Mouse (Mus musculus) hindbrain, embryonic 11.5 days (tissue): ENCODE measurements around the gene Kirrel2. TPM values are rescaled to one million over a fixed set of nuclear protein-coding genes. Genes with fewer than 3 reads are reported as not detected.

Experiments
- ATAC-seq: fragments of 200-750 bp; cut with Nextera tagmentation; 2 replicates; pipeline ENCODE4 v1.8.0; 2017; ENCODE audit warnings: mild to moderate bottlenecking, moderate TSS enrichment, moderate library complexity; ENCODE audit not compliant: low FRiP score
- DNase-seq: peaks from one replicate; pipeline ENCODE4 v3.0.0-alpha.2; 2015; ENCODE audit warnings: low spot score
- H3K27ac ChIP-seq: fragments of 300-500 bp; sonication (generic); 2 replicates; pipeline ENCODE4 v1.5.1; 2014; ENCODE audit warnings: mild to moderate bottlenecking, low read depth, low read length
- H3K27me3 ChIP-seq: fragments of 300-500 bp; sonication (generic); 2 replicates; pipeline ENCODE4 v1.6.1; 2014; ENCODE audit warnings: mild to moderate bottlenecking, low read length, moderate library complexity, mixed read lengths; ENCODE audit not compliant: control insufficient read depth, insufficient read depth
- H3K36me3 ChIP-seq: fragments of 300-500 bp; sonication (generic); 2 replicates; pipeline ENCODE4 v1.6.1; 2014; ENCODE audit warnings: mild to moderate bottlenecking, low read length, moderate library complexity, mixed read lengths; ENCODE audit not compliant: control insufficient read depth, insufficient read depth
- H3K4me1 ChIP-seq: fragments of 300-500 bp; sonication (generic); replicated peaks from 2 replicates; pipeline ENCODE4 v1.6.1; 2014; ENCODE audit warnings: low read length, mixed read lengths; ENCODE audit not compliant: control insufficient read depth, insufficient read depth
- H3K4me2 ChIP-seq: fragments of 300-500 bp; sonication (generic); replicated peaks from 2 replicates; pipeline ENCODE4 v1.6.1; 2014; ENCODE audit warnings: mild to moderate bottlenecking, low read depth, low read length
- H3K4me3 ChIP-seq: fragments of 300-500 bp; sonication (generic); 2 replicates; pipeline ENCODE4 v1.5.1; 2014; ENCODE audit warnings: low read depth, low read length
- H3K9ac ChIP-seq: fragments of 300-500 bp; sonication (generic); 2 replicates; pipeline ENCODE4 v1.6.1; 2014; ENCODE audit warnings: low read depth, low read length
- H3K9me3 ChIP-seq: fragments of 300-500 bp; sonication (generic); 2 replicates; pipeline ENCODE4 v1.6.1; 2016; ENCODE audit warnings: low read length; ENCODE audit not compliant: control insufficient read depth
- WGBS: fragments of 180-500 bp; shearing (Covaris S2); extraction: QIAGEN DNeasy Blood & Tissue Kit; methylation state at CpG from one replicate; pipeline ENCODE4 v1.1.7; 2014; 5-methylcytosine and 5-hydroxymethylcytosine counted together
- polyA plus RNA-seq: library from polyadenylated mRNA; unstranded; fragments of >200 nt; fragmentation: Nextera tagmentation; extraction: Ambion mirVana; gene quantifications from 2 replicates; pipeline ENCODE4 v1.2.1, GENCODE M21; 2014

Gene Kirrel2
- polyA plus RNA-seq, 1 experiment from 2014 or later = 18.6 TPM

DNA sequence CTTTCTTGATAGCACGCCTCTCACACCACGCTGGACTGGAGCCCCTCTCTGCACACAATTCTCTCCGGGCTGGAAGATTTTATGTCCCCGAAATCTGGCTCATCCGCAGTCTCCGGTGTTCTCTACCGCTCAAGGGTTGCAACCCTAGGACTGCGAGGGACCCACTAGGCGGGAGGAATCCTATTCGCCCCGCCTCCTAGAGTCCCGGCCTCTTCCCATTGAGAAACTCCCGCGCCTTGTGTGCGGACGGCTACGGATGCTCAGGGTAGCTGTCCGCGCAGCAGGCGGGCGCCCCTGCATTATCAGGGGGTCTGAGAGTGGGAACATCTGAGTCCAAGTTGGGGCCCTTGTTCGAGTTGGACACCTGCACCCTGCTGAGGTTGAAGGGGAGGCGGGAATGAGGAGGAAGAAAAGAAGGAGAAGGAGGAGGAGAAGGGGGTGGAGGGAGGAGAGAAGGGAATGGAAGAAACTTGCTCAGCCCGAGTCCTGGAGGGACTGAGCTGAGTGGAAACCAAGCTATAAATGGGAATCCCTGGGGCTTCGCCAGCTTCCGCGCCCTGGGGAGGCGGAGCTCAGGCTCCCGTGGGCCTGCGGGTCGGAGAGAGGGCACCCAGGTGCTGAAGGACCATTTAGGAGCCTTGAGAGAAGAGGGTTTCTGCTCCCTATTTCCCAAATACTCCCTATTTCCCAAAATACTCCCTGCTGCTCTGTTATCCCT lies 420 bp downstream of the Kirrel2 start:
- Histone ChIP-seq H3K9me3 (no peaks in the 10 kb centered on the region), H3K4me3 (peak overlapping the region; percentile 35), H3K27me3 (peaks cover 79% of the 10 kb centered on the region), H3K4me1 (peaks cover 12% of the 10 kb centered on the region), H3K36me3 (no peaks in the 10 kb centered on the region), H3K27ac (peak overlapping the region; percentile 58), H3K9ac (peak overlapping the region; percentile 48), H3K4me2 (peak overlapping the region; percentile 50)
- peak; percentile 58 for DNase-seq
- WGBS = under 1% methylated on average over 31 of the region's 31 CpGs
- ATAC-seq = peak; percentile 46

DNA sequence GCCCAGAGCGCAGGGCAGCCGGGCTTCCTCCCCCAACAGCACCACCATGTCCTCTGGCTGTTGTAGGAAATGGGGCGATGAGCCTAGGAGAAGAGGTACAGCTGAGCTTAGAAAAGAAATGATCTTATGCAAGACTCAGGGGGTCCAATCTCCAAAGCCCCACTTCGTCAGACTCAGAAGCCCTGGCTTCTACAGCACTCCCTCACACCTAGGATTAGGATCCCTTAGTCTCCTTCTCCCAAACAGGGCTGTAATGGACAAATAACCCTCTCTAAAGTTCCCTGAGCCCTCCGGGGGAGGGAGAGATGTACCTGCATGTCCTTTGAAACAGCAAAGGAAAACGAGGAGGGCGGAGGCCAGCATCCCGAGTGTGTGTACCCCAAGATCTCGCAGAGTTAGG lies 1.0 kb downstream of the Kirrel2 start:
- peaks cover 12% of the 10 kb centered on the region for H3K4me1 ChIP-seq
- DNase-seq (no peak), ATAC-seq (no peak)
- H3K9me3 ChIP-seq = no peaks in the 10 kb centered on the region
- H3K27ac ChIP-seq = peak overlapping the region; percentile 58
- H3K4me3 ChIP-seq = peak overlapping the region; percentile 35
- H3K9ac ChIP-seq = peak overlapping the region; percentile 48
- peak overlapping the region; percentile 50 for H3K4me2 ChIP-seq
- H3K36me3 ChIP-seq = no peaks in the 10 kb centered on the region
- 3% methylated on average over 9 of the region's 9 CpGs for WGBS
- peaks cover 79% of the 10 kb centered on the region for H3K27me3 ChIP-seq

DNA sequence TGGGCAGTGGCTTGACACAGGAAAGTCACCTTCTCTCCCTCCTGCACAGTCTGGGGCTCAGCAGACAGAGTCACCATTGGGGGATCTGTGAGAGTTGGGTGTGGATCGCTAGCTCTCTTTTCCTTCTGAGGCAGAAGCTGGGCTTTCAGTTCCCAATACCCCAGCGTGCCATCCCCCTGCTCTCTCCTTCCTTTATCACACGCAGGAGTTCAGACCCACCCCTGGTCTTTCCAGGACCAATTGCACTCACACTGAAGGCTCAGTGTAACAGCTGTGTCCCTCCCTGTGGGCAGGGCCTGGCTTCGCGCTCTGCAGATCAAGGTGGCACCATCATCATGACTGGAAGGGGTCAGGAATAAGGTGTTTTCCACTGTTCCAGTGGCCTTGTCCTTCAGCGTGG lies 3.2 kb downstream of the Kirrel2 start:
- Histone ChIP-seq H3K4me2 (peak overlapping the region; percentile 35), H3K9me3 (no peaks in the 10 kb centered on the region), H3K9ac (no peak overlapping the region), H3K27me3 (peaks cover 69% of the 10 kb centered on the region), H3K36me3 (no peaks in the 10 kb centered on the region), H3K4me1 (peaks cover 12% of the 10 kb centered on the region), H3K4me3 (peak overlapping the region; percentile 35), H3K27ac (no peak overlapping the region)
- DNase-seq (no peak), ATAC-seq (no peak)
- WGBS = 9% methylated on average over 6 of the region's 6 CpGs

GRCm38 (mm10) chr7:30453766-30454165 lies 3.7 kb downstream of the Kirrel2 start:
- H3K4me3 ChIP-seq = peak overlapping the region; percentile 35
- H3K36me3 ChIP-seq = no peaks in the 10 kb centered on the region
- H3K4me1 ChIP-seq = peaks cover 12% of the 10 kb centered on the region
- no peak overlapping the region for H3K27ac ChIP-seq
- DNase-seq = no peak
- ATAC-seq = no peak
- H3K27me3 ChIP-seq = peaks cover 65% of the 10 kb centered on the region
- 0 out of 2 replicates have a peak overlapping the region, but pooled peaks have one; percentile 19 for H3K9ac ChIP-seq
- H3K9me3 ChIP-seq = no peaks in the 10 kb centered on the region
- H3K4me2 ChIP-seq = peak overlapping the region; percentile 35
- WGBS = 2% methylated on average over 24 of the region's 25 CpGs

DNA sequence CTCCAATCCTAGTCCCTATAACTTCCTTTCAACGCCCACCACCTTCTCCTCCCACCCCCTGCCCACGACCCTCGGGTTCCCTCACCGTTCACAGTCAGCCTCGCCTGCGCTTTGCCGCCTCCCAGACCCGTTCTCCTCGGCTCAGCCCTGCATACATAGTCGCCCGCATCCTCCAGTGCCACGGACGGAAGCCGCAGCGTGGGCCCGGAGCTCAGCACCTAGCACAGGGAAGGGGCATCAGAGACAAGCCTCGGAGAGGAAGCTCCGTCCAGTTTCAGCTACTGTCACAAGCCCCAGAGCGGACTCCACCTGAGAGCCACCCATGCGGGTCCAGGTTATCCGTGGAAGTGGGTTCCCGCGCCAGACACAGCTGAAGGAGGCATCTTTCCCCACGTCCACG lies 4.2 kb downstream of the Kirrel2 start:
- Histone ChIP-seq H3K4me2 (peak overlapping the region; percentile 35), H3K9me3 (no peaks in the 10 kb centered on the region), H3K4me3 (peak overlapping the region; percentile 35; the same call in 1 of the 2 replicates), H3K27ac (no peak overlapping the region), H3K27me3 (peaks cover 63% of the 10 kb centered on the region), H3K4me1 (peaks cover 12% of the 10 kb centered on the region), H3K36me3 (no peaks in the 10 kb centered on the region), H3K9ac (0 out of 2 replicates have a peak overlapping the region, but pooled peaks have one; percentile 19)
- DNase-seq (no peak), ATAC-seq (no peak)
- WGBS = 18% methylated on average over 25 of the region's 25 CpGs

- Histone ChIP-seq H3K27me3 (peaks cover 33% of the 10 kb centered on the region), H3K4me2 (no peak overlapping the region), H3K36me3 (no peaks in the 10 kb centered on the region), H3K9ac (no peak overlapping the region), H3K4me3 (no peak overlapping the region), H3K4me1 (no peaks in the 10 kb centered on the region; the same call in 1 of the 2 replicates), H3K9me3 (no peaks in the 10 kb centered on the region), H3K27ac (no peak overlapping the region)
- DNase-seq (no peak), ATAC-seq (no peak)
- WGBS = 73% methylated on average over 7 of the region's 7 CpGs
Observed at GRCm38 (mm10) chr7:30450241-30450640, 7.2 kb downstream of the Kirrel2 start.

DNA sequence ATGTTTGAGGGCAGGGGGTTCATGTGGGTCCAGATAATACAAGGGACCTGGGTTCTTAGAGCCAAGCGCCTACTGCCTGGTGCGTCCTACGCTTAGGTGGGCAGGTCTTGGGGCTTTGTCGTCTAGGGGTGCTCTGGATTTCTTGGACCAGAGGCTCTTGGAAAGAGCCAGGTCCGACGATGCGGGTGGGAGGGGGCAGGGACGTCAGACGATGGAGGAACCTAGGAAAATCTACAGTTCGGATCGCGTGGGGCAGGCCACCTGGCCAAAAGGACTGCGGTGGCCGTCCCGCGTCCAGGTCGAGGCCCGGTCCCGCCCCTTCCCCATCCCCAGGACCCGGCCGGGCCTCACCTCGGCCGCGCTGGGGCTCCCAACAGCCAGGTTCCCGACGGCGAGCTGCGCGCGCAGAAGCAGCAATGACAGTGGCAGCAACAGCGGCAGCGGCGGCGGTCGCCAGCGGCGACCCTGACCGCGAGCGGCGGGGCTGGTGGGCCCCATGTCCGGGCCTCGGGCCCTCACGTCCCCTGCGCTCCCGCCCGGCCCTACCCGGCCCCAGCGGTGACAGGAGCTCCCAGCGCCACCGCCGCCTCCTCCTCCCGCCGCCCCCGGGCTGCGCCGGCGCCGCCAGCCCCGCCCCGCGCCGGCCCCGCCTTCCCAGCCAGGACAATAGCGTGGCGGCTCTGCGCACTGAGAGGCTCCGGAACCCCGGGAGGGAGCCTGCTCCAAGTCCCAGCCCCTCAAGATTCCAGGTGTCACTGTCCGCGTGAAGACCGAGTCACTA lies 12.3 kb downstream of the Kirrel2 start, which contains the start of gene Aplp1:
TSS of gene Aplp1 (minus strand) at position 565 of the 781 bp plus-strand sequence.
- Histone ChIP-seq H3K27ac (peak within 1 kb of the TSS; percentile 96), H3K4me2 (peak within 1 kb of the TSS; percentile 80), H3K4me1 (peaks cover 3% of the 10 kb centered on the region), H3K27me3 (no peaks in the 10 kb centered on the region; the same call in 1 of the 2 replicates), H3K4me3 (peak within 1 kb of the TSS; percentile 66), H3K36me3 (no peaks in the 10 kb centered on the region), H3K9ac (peak within 1 kb of the TSS; percentile 89), H3K9me3 (no peaks in the 10 kb centered on the region)
- DNase-seq (peak; percentile 85), ATAC-seq (peak; percentile 83)
- WGBS = 0% methylated on average over 34 of the region's 72 CpGs

DNA sequence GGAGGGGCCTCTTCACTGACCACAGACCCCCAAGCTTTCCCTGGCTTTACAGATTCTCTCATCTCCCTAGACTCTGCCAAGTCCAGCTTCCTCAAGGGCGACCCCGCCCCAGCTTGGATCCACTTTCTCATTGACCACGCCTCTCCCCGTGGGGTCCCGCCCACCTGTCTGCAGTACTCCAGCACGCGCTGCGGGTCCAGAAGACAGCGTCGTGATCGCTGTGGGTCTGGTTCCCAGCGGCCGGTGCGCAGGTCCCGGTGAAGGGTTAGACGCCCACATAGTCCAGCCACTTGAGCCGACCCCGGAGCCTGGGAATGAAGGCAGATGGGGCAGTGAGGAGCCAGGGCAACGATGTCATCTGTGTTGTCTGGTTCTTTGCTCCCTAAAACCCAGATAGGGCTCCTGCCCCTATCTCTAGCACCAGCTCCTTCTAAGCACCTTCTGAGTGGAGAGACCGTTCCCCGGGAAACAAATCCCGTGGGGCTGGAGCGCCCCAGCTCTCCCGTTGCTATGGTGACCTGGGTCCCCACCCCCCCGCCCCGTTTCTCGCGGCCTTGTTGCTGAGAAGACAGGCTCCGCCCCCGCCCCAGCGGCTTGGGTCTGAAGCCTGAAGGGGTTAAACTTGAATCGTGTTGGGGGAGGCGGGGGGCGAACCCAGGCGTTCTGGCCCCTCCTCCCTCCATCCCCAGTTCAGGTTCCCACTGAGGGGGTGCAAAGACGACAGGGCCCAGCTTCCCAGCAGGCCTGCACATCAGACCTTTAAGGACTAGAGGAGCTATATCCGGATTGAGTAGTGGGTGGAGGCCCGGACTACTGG lies 13.1 kb downstream of the Kirrel2 start:
- Histone ChIP-seq H3K4me3 (peak overlapping the region; percentile 66), H3K27ac (peak overlapping the region; percentile 96), H3K9ac (peak overlapping the region; percentile 89), H3K27me3 (no peaks in the 10 kb centered on the region; the same call in 1 of the 2 replicates), H3K4me1 (peaks cover 3% of the 10 kb centered on the region), H3K9me3 (no peaks in the 10 kb centered on the region), H3K36me3 (0 out of 2 replicates have a peak, but pooled peaks cover 6% of the 10 kb centered on the region), H3K4me2 (peak overlapping the region; percentile 80)
- DNase-seq (peak; percentile 84), ATAC-seq (peak; percentile 62)
- WGBS = 1% methylated on average over 38 of the region's 38 CpGs
